In the genomic region with DNA sequence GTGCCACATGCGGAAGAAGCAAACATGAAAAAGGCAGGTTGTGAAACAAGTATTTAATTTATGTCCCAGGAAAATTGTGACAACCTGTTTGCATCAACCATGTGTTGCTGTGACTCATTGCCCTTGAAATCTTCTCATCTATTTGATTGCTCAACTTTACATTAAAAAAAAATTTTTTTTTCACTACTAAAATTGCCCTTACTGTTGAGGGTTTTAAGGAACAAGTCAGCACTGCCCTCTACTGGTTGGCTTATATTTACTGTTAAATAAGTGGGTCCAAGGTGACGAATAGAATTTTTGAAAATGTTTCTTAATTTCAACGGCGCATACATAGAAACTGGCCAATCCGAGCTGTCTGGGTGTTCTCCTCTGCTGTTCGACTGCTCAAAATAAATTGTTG, we compare ENCODE assay signal across 9 mouse cellular contexts. TPM values are rescaled to one million over a fixed set of nuclear protein-coding genes. Genes with fewer than 3 reads are reported as not detected.
A peak's percentile ranks its signal among the peaks of the same experiment; 100 is the strongest.
DNase-seq lines count a peak whose midpoint lies in the region; ATAC-seq and TF ChIP-seq lines count a peak whose summit lies in the region.
"Had no signal": no experiment of that assay in that cellular context is flagged by ENCODE, and none has a peak within 500 bp of the region (broad histone marks: within the 10 kb centered on the region; RNA-seq: fewer than 3 reads in every experiment).

No protein-coding gene starts in this region.

- peak; percentile 84 for ATAC-seq in common myeloid progenitor, adult 5-6 weeks (replicated peaks; ENCODE audit: low read depth, poor library complexity, severe bottlenecking)
- ATAC-seq in stomach, postnatal 0 days (ENCODE audit: low FRiP score, low TSS enrichment) = no peak

- peak overlapping the region; percentile 67 for H3K4me3 ChIP-seq in gastrocnemius, adult 2 months
- H3K4me3 ChIP-seq in stomach, postnatal 0 days (ENCODE audit: low read depth, low read length) = no peak overlapping the region

- no peaks in the 10 kb centered on the region for H3K36me3 ChIP-seq in stomach, postnatal 0 days (ENCODE audit: control insufficient read depth, insufficient read depth, low read length)

- peak overlapping the region; percentile 34 for H3K4me2 ChIP-seq in stomach, postnatal 0 days (replicated peaks; ENCODE audit: low read depth)

- H3K9ac ChIP-seq in stomach, postnatal 0 days (ENCODE audit: low read length) = no peak overlapping the region

- peak; percentile 77 for TF ChIP-seq CTCF in gastrocnemius, adult 2 months (IDR thresholded peaks at IDR 0.05)
- peak; percentile 81 for TF ChIP-seq CTCF in stomach, postnatal 0 days (IDR thresholded peaks at IDR 0.05; ENCODE audit: low read depth)

- H3K4me1 ChIP-seq in stomach, postnatal 0 days (replicated peaks; ENCODE audit: control insufficient read depth, insufficient read depth) = no peaks in the 10 kb centered on the region

- peak overlapping the region; percentile 76 for H3K27ac ChIP-seq in gastrocnemius, adult 2 months
- peak overlapping the region; percentile 49; the same call in 1 of the 2 replicates for H3K27ac ChIP-seq in stomach, postnatal 0 days (replicated peaks)

- H3K27me3 ChIP-seq in stomach, postnatal 0 days (ENCODE audit: control insufficient read depth, insufficient read depth, low read length) = no peaks in the 10 kb centered on the region

- H3K9me3 ChIP-seq in stomach, postnatal 0 days (ENCODE audit: control insufficient read depth, low read length) = no peaks in the 10 kb centered on the region

- DNase-seq in gastrocnemius, adult 2 months = no peak
- no peak for DNase-seq in gastrocnemius, postnatal 14 days
- DNase-seq in thymus, postnatal 14 days = peak; percentile 19
- no peak for DNase-seq in thymus, postnatal 36 days
- peak; percentile 33 to 49 for DNase-seq in kidney, postnatal 36 days
- no peak for DNase-seq in stomach, postnatal 0 days (ENCODE audit: low spot score)
- no peak for DNase-seq in neural tube, embryonic 10.5 days (ENCODE audit: extremely low spot score, low spot score)

- intact Hi-C loops in gastrocnemius, adult 2 months (cut with DNase I) = loop anchor here (2.0 to 10.0 kb wide), 3 partner anchors 29 to 281 kb away; a partner anchor contains a TSS
- intact Hi-C loops in gastrocnemius, postnatal 14 days (cut with DNase I; ENCODE audit: low total_unique reads) = no loop called here

- 36% methylated on average over 6 of the region's 6 CpGs for WGBS in stomach, postnatal 0 days

- TF ChIP-seq EP300 in stomach, postnatal 0 days (optimal IDR thresholded peaks at IDR 0.05) = peak; percentile 81

RNA-seq across cellular contexts. Expression of a gene that starts 29.2 kb away (rescaled TPM):
- total RNA-seq in gastrocnemius, adult 2 months (2021) = 10 to 100 TPM; 11.7 to 22.5 TPM
- total RNA-seq in gastrocnemius, postnatal 14 days (2021) = 10 to 100 TPM; 21.9 to 26.7 TPM
- total RNA-seq in common myeloid progenitor, adult 5-6 weeks (2017) = 23.2 and 29.0 TPM in 2 replicates
- polyA plus RNA-seq in stomach, postnatal 0 days (2015; fragmentation: Nextera tagmentation; extraction: Ambion mirVana) = 54.1 and 55.9 TPM in 2 replicates

RNA-seq across cellular contexts. Expression of a gene that starts 44.4 kb away (rescaled TPM):
- total RNA-seq in gastrocnemius, adult 2 months (2021) = not detected
- total RNA-seq in gastrocnemius, postnatal 14 days (2021) = not detected
- not detected in 2 replicates for total RNA-seq in common myeloid progenitor, adult 5-6 weeks (2017)
- polyA plus RNA-seq in stomach, postnatal 0 days (2015; fragmentation: Nextera tagmentation; extraction: Ambion mirVana) = not detected in 2 replicates
- polyA plus RNA-seq: liver, embryonic 16.5 days had no signal

Comparison
In these comparisons a context has a peak if more than half of its experiments do, and no peak if none do; other contexts are left out.
1. DNase-seq: peak in thymus, postnatal 14 days (single experiment) and kidney, postnatal 36 days (2 of 2); none in gastrocnemius, adult 2 months (single experiment), gastrocnemius, postnatal 14 days (single experiment), thymus, postnatal 36 days (0 of 2), stomach, postnatal 0 days (single experiment) and neural tube, embryonic 10.5 days (single experiment).